Mouse (Mus musculus) layer of hippocampus, postnatal 36 days (tissue): Measurements from ENCODE around the gene Serbp1. TPM values are rescaled to one million over a fixed set of nuclear protein-coding genes. Genes with fewer than 3 reads are reported as not detected.
A peak's percentile ranks its signal among the peaks of the same experiment; 100 is the strongest.

Experiments used
- DNase-seq, 2 experiments: peaks; one replicate each; pipeline ENCODE4 v3.0.0; 2022
- total RNA-seq, 2 experiments: library from RNA; stranded (reverse); gene quantifications; 2 replicates each; pipeline ENCODE4 v1.2.3; 2021

Serbp1 gene
- total RNA-seq, 2 experiments from 2014 or later = 220 to 226 TPM

GRCm38 (mm10) chr6:67235649-67236048 lies 2.3 kb upstream of the Serbp1 start:
- no peak for DNase-seq

GRCm38 (mm10) chr6:67236491-67237234 lies 1.3 kb upstream of the Serbp1 start:
- DNase-seq = no peak

- DNase-seq = no peak
Measured at GRCm38 (mm10) chr6:67241263-67241662, 3.3 kb downstream of the Serbp1 start.

GRCm38 (mm10) chr6:67243765-67244420 lies 5.9 kb downstream of the Serbp1 start:
- DNase-seq = no peak

GRCm38 (mm10) chr6:67244451-67244850 lies 6.5 kb downstream of the Serbp1 start:
- DNase-seq = no peak

GRCm38 (mm10) chr6:67251095-67251494 lies 13.1 kb downstream of the Serbp1 start:
- DNase-seq = no peak

GRCm38 (mm10) chr6:67264935-67265334 lies 27.0 kb downstream of the Serbp1 start:
- DNase-seq = no peak

- peak in 1 of 2 experiments; percentile 26 for DNase-seq
Measured at GRCm38 (mm10) chr6:67266159-67266657, 28.2 kb downstream of the Serbp1 start.

- peak; percentile 95 to 97 for DNase-seq
Measured at GRCm38 (mm10) chr6:67266664-67267407, 28.9 kb downstream of the Serbp1 start.

- DNase-seq = peak; percentile 23 to 24
Measured at GRCm38 (mm10) chr6:67267408-67268244, 29.6 kb downstream of the Serbp1 start.

- DNase-seq = no peak
Measured at GRCm38 (mm10) chr6:67268245-67268612, 30.3 kb downstream of the Serbp1 start.

GRCm38 (mm10) chr6:67268983-67269382 lies 31.0 kb downstream of the Serbp1 start:
- no peak for DNase-seq

- DNase-seq = no peak
Measured at GRCm38 (mm10) chr6:67269459-67269858, 31.5 kb downstream of the Serbp1 start.

- DNase-seq = no peak
Measured at GRCm38 (mm10) chr6:67277944-67278343, 40.0 kb downstream of the Serbp1 start.

- no peak for DNase-seq
Measured at GRCm38 (mm10) chr6:67281614-67282197, 43.7 kb downstream of the Serbp1 start.

- DNase-seq = no peak
Measured at GRCm38 (mm10) chr6:67282897-67283296, 44.9 kb downstream of the Serbp1 start.

- DNase-seq = no peak
Measured at GRCm38 (mm10) chr6:67292042-67292623, 54.2 kb downstream of the Serbp1 start.

- no peak for DNase-seq
Measured at GRCm38 (mm10) chr6:67296126-67296525, 58.1 kb downstream of the Serbp1 start.

GRCm38 (mm10) chr6:67298742-67299141 lies 60.8 kb downstream of the Serbp1 start:
- no peak for DNase-seq

- no peak for DNase-seq
Measured at GRCm38 (mm10) chr6:67300300-67300699, 62.3 kb downstream of the Serbp1 start.

- no peak for DNase-seq
Measured at GRCm38 (mm10) chr6:67300710-67301163, 62.8 kb downstream of the Serbp1 start.
